Mouse (Mus musculus) frontal cortex, postnatal 10 days (tissue): ENCODE measurements around the gene Atp6v0b.

Source experiments
- DNase-seq, 2 experiments: peaks; one replicate each; pipeline ENCODE4 v3.0.0; 2022; ENCODE audit warnings: low spot score in 2 of 2, mixed read lengths in 1 of 2

The Atp6v0b gene

DNA sequence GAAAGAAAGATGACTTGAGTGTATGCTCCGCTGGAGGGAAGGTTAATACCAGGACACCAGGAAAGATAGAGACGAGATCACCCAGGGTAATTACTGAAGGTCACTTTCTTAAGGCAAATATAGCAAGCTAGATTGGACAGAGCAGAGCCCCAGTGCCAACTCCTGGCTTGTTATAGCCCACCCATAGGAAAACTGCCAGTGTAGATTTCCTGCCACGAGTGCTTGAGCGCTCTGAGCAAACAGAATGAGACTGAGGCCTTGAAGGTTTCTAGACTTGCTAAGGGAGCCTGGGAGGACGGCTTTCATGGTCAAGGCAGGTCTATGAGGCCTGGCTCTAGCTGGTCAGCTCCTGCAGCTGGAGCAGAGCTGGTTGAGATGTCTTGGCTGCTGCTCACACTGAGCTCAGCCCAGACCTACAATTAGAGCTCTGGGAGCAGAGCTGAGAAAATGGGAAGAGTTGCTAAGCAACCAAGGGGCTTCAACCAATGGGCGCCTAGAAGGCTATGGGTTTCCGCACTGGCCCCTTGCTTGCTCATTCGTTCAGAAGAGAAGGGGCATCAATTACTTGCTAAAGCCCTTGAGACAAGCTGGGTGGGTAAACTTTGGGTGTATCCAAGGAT is 21.8 kb upstream of the Atp6v0b start:
- peak in 1 of 2 experiments; percentile 62 for DNase-seq

DNA sequence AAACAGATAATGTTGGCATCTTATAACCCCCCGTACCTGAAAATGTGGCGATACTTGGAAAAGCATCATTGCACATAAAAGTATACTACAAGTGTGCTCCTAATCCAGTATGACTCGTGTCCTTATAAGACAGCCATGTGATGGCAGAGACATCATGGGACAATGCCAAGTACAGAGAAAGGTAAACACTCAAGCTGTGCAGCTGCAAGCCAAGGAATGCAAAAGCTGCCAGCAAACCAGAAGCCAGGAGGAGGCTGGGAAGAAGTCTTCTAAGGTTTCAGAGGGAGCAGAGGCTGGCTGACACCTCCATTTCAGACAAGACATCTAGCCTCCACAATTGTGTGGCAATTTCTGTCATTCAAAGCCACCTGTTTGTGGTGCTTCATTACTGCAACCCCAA is 19.1 kb upstream of the Atp6v0b start:
- no peak for DNase-seq

DNA sequence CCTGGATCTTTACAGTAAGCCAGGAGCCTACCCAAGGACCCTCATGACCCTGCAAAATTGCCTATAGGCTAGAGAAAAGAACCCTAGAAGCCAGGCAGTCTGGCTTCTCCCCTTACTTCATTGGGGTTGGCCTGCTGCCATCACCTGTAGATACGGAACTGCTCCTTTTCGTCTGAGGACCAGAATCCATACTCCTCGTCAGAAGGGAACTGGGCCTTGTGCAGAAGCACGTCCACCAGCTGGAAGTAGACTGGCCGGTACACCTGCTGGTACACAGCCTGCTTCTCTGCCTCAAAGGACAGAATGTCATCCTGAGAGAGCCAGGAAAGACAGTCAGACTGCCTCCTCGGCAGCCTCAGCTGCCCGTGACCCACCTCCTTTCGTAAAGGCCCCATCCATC is 17.6 kb upstream of the Atp6v0b start:
- DNase-seq, result no peak

DNA sequence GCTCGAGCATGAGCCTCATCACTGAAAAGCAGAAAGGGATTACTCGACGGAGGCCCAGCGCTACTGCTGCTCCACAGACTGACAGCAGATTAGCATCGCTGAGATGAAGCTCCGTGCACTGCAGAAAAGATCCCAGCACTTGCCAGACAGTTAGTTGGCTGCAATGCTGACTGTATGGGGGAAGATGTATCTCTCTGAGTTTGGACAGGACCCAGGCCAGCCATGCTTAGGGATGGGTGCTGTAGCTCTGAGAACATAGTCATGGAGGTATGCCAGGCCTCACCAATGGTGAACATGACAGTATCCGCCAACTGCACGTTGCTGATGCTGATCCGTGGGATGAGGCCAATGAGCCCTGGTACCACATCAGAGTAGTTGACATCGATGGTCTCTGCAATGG is 17.0 kb upstream of the Atp6v0b start:
- DNase-seq, result no peak

DNA sequence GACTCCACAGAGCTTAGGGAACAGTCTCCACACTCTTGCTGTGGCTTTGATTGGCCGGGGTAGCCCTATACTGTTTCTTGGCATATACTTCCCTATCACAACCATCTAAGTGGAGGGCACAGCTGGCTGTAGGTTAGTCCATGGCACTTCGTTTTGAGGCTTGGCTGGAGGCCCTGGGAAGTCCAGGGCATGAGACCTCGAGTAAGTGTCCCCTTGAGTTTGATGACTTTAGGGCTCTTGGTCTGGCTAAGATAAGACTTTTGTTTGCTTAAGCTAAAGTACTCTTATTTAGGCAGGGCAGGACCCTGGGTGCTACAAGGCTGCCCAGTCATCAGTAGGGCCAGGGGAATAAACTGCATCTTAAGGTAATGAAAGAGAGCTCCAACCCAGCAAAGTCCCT is 11.0 kb upstream of the Atp6v0b start:
- DNase-seq, result no peak

DNA sequence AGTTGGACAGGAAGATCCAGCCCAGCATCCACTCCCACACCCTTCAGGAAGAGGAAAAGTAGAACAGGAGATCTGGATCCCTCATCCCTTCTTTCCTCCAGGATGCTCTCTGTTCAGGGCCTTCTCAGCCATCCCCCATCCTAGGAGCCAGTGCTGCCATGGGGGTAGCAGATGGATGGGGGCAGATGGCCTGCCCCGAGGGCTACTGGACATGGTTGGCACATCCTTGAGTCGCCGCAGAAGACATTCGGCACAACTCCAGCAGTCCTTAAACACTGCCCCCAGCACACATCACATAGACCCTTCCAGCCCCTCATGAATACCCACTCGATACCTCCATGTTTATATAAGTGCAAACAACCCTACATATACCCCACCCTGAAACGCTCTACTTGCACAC is 8.9 kb upstream of the Atp6v0b start:
- DNase-seq, result no peak

DNA sequence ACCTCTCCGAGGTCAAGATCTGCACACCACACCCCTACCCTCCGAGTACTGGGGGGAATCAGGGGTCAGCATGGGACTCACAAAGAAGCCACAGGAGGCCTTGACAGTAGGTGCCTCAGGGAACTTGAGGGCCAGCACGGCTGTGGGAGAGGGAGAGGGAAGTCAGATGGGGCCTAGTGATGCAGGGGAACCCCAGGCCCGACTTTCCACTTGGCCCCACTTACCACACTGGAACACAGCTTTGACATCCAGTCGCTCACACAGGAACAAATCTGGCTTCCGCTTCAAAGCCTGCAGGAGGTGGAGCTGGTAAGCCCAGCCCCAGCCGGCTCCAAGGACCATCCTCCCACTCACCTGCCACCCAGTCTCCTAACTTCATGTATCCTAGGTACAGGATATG is 8.2 kb upstream of the Atp6v0b start:
- no peak for DNase-seq

DNA sequence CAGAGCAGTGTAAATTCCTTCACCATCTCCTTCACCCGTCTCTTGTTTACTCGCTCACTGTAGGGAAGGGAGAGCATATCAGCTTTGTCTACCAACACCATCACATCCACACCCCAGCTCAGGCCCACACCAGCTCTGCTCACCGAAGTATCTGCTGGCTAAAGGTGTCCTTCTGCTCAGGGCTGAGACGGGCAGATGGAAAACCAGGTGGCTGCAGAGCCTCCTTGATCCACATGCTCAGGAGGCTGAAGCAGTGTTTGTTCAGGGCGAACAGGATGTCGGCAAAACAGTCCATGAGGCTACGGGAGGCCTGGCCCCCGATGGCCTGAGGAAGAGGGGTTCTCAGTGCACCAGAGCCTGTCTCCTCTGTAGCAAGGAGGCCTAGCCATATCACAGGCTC is 7.5 kb upstream of the Atp6v0b start:
- no peak for DNase-seq

DNA sequence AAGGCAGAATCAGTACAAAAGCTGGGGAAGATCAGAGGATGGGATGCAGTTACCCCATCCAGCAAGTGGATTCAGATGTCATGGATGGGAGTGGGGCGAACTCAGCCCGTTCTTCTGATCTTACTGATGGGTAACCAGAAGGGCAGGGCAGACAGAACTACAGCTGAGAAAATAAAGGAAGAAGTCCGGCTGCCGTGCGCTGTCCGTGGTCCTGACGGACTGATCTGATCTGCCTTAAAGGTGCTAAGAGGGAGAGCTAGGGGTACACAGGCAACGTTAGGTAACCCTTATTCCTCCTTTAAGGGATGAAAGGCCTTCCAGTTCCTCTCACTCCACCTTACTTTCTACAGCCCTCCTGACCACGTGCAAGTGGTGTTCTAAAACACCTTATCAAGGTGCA is 6.2 kb upstream of the Atp6v0b start:
- DNase-seq, result no peak

DNA sequence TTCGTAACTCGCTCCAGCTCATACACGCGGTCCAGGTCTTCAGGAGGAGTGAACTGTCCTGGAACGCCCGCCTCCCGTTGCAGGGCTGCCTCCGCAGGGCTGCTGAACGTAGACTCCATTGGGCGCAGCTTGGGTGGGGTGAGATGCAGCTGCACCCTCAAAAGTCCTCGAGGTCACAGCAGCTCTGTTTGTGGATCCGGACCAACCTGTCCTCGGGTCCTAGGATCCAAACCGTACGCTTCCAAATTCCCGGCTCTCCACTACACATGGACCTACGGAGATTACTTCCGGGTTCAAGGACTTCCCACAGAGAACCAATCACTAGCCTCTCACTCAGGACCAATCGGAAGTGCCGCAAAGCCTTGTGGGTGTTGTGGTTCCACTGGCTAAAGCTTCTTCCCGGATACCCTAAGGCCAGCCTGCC is 4.6 kb upstream of the Atp6v0b start, which contains the start of gene Dph2:
TSS of gene Dph2 (minus strand) at position 295 of the 424 bp plus-strand sequence.
- peak; percentile 76 to 78 for DNase-seq

DNA sequence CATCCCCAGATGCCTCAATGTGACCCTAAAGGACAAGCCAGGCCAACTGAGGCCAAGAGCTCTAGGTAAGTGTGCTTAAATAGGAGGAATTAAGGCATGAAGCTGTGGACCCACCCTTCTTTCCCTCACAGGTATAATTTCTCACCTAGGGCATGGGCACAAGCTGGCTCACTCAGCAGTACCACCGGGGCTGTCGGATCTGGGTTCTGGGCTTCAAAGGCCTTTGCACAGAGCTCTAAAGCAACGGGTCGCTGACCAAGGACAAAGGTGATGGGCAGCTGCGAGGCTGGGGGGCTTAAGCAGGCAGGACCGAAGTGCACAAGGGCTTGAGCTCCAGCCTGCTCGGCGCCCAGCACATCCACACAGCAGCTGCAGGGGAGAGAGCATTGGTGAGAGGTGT is 3.6 kb upstream of the Atp6v0b start:
- DNase-seq, result no peak

DNA sequence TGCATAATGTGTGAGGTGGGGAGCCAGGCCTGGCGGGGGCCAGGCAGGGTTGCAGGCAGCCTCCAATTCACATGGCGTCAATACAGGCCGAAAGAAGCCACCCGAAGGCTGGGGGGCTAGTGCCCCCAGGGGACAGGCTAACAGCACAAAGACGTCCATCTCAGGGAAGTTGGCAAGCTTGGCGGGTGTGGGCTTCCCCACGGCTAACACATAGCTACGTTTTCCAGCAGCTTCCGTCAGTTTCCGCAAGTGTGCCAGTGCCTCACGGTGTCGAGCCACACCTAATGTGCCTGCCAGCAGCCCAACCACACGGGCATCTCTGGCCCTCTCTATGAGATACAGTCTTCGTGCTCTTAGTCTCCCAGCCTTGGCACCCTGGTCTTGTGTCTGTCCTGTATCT is 2.9 kb upstream of the Atp6v0b start:
- DNase-seq, result no peak

DNA sequence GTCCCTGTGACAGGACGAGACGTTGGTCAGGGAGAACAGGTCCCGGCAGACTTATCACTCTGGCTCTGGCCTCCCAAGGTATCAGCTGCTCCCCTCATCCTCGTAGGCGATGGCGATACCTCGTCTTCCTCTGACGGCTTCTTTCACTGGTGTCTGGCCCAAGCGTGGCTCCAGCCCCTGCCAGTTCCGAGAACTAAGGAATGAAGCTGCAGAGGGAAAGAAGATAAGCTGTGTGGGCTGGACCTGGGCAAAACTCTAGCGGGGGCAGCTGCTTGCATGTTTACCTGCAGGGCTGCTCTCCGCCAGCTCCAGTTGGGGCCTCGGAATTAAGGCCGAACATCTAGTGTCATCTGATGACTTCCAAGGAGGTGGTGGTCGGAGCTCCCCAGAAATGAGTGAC is 2.3 kb upstream of the Atp6v0b start:
- no peak for DNase-seq

DNA sequence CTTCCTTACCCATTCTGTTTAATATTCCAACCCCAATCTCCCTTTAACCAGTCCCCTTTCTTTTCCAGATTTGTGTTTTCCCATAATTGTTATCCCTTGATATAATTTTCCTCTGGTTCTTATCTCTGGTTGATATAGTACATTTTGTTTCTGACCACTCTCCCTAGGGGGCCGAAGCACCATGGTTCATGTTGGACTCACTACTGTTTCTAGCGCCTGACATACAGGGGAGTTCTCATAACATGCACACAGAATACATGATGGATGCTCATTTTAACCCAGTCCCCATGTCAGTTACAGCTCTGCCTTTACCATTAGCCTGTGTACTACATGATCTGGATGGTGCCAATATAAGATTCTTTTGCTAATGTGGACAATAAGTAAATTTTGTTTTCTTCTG is 787 bp upstream of the Atp6v0b start:
- no peak for DNase-seq

DNA sequence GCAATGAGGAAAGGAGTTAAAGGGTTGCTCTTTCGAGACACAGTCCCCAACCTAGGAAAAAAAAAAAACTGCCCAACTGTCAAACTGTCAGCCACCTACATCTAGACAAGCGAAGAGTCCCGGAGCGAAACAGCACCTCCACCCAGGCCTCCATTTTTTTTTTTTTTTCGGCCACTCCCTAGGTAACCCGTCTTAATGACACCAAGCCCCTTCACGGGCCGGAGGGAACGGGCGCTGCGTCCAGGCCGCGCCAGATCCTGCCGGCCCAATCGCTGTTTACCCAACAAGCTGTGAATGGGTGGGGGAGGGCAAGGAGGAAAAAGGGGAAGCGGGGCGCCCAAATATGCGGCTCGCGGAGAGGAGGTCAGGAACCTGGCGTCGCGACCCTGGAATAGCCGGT is 489 bp downstream of the Atp6v0b start:
- DNase-seq, result no peak

DNA sequence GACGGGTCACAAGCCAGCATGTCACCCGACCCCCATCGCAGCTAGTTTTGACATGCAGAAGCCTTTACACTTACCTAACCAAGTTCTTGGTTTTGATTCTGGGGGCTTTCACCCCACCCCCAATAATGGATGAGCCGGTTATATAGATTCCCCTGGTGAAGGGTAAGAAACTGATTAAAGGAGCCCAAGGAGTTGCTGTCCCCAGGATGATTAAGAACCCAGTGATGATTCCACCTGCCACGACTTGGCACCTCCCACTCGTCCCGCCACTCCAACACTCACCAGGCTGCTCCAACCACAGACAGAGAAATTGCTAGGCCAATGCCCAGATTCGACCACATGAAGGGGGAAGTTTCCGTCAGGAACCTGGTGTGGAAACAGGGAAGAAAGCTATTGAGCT is 1.1 kb downstream of the Atp6v0b start:
- DNase-seq, result no peak

DNA sequence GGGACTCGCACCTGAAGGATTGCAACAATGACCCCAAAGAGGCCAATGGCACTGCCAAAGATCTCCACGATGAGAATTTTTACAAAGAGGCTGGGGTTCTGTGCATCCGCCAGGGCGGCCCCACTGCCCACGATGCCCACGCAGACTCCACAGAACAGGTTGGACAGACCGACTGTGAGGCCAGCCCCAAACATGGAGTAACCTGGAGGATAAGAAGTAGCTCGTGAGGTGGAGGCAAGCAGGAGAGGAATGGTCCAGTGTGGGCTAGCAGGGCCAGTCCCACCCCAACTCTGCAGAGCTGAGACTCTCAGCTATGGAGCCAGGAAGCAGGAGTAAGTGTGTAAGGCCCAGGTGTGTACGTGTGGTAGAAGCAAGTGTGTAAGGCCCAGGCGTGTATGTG is 2.0 kb downstream of the Atp6v0b start:
- DNase-seq, result no peak

DNA sequence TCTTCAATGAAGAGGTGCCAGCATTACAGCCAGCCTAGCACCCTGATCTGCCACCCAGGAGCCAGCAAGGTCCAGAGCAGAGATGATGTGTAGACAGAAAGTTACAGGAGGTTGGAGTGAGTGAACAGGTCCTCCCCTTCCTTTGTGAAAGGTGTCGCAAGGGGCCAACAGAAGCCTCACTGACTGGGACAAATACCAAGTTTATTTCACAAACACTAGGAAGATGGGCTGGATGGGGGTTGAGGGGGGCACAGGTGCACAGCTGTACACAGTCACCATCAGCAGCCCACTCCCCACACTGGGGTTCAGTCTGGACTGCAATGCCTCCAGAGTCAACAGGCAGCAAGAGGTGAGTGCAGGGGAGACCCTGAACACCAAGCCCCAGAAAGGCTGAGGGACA is 3.0 kb downstream of the Atp6v0b start:
- DNase-seq, result no peak

DNA sequence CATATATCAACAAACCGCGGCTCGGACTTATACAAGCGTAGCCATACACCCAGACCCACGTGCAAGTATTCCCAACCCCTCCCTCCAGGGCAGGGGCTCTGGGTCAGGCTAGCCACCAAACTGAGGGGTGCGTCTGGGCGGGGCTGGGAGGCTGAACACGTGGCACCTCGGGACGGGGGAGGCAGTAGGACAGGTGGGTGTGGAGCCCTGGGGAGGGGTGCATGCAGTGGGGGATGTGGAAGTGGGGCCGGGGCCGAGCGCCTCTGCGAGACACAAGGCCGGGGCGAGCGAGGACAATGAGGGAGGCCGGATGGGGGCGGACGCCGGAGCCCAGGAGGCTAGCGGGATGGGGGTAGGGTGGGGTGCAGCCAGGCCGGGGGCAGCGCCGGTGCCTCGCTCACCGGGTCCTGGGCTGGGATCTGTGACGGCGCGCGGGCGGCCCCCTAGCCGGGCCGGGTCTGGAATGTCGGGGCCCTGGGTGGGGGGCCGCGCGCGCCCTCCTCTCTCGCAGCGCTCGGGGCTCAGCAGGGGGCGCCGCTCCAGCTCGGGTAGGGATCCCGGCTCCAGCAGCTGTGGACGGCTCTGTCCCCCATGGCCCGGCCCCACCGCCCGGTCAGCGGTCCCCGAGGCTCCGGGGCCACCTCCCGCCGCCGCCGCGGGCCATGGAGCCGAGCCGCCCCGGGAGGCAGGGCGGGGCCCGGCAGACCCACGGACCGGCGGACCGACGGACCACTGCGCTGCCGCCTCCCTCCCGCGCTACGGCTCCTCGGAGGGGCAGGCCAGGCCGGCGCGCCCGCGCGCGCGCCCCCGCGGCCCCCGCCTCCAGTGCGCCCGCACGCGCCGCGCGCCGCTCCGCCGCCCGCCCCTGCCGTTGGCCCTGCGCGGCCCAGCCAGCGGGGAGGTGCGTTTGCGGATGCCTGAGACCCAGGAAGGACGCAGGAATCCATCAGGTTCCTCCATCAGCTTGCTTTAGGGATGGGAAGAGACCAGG is 4.1 kb downstream of the Atp6v0b start, which contains the start of gene B4galt2:
TSS of gene B4galt2 (minus strand) at position 787 of the 991 bp plus-strand sequence.
- peak; percentile 49 to 75 for DNase-seq

DNA sequence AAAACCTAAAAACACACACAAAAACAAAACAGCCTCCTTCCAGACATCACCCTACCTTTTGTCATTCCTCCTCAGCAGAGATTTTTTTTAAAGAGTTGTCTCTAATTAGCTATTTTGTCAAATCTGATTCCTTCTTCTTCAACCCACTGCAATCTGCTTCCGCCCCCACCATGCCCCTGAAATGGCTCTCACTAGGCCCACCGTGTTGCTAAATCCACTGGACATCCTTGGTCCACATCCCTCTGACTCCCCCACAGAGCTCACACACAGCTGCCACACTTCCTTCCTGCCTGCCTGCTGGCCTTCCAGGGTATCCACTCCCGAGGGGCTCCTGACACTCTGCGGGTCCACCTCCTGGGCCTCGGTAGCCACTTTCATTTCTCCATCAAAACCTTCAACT is 8.4 kb downstream of the Atp6v0b start:
- DNase-seq, result no peak

DNA sequence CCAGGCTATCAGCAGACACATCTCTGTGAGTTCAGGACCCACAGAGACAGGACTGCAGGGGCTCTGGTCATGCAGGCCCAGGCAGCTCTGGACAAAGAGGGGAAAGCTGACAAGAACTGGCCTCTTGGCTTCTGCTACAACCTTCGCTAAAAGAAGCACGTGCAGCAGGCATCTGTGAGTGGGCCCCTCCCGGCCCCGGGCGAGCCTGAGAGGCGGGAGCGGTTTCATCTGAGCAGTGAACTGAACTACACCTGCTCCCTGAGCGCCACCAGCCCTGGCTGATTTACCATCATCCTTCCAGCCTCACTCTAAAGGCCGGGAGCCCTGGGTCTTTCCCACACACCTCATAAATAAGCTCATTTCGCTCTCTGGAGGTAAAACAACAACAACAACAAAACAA is 8.8 kb downstream of the Atp6v0b start:
- no peak for DNase-seq

DNA sequence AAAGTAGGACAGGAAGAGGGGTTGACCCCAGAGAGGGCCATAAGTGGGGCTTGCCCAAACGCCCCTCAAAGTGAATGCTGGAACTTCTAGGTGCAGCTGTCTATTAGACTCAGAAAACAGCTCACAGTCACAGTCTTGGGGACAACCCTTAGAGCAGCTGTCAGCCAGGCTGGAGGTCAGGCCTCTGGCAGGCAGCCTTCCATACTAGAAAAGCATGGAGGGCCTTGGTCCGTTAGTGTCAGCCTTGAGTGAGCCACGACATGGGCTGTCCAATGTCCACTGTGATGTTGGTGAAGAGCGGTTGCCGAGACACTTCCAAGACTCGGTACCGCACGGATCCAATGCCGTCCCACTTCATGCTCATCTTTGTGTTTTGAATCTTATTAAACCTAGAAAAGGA is 13.5 kb downstream of the Atp6v0b start:
- no peak for DNase-seq

DNA sequence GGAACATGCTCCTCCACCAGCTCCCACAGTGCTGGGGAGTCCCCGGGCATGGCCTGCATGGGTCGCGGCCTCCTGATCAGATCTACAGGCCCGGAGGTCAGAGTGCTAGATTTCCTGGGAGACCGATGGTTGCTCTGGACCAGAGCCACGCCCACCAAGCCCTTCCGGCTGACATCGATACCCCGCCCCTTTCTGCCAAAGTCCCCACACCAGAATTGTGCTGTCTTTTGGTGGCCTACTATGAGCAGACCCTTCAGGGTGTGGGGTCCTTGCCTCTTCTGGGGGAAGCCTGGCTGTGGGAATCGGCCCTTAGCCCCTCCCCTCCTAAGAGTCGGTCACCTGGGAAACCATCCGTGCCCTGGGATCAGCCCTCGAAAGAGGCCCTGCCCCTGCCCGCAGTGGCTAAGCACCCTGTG is 14.7 kb downstream of the Atp6v0b start, which contains the start of gene Ccdc24:
TSS of gene Ccdc24 (minus strand) at position 87 of the 416 bp plus-strand sequence.
- no peak for DNase-seq
